Mouse (Mus musculus) forebrain, embryonic 11.5 days (tissue): Measurements from ENCODE around the gene Swap70. TPM values are rescaled to one million over a fixed set of nuclear protein-coding genes. Genes with fewer than 3 reads are reported as not detected.

Experiments used
- ATAC-seq: fragments of 200-750 bp; cut with Nextera tagmentation; replicated peaks from 2 replicates; pipeline ENCODE4 v1.8.0; 2017; ENCODE audit warnings: moderate TSS enrichment; ENCODE audit not compliant: low FRiP score
- DNase-seq: peaks from one replicate; pipeline ENCODE4 v3.0.0-alpha.2; 2017; ENCODE audit warnings: low spot score
- H3K27ac ChIP-seq: fragments of 300-500 bp; sonication (generic); 2 replicates; pipeline ENCODE4 v1.5.1; 2014; ENCODE audit warnings: low read depth, low read length
- H3K27me3 ChIP-seq: fragments of 300-500 bp; sonication (generic); 2 replicates; pipeline ENCODE4 v1.6.1; 2014; ENCODE audit warnings: mild to moderate bottlenecking, low read length, mixed read lengths; ENCODE audit not compliant: control insufficient read depth, insufficient read depth
- H3K36me3 ChIP-seq: fragments of 300-500 bp; sonication (generic); 2 replicates; pipeline ENCODE4 v1.6.1; 2014; ENCODE audit warnings: mild to moderate bottlenecking, low read length, moderate library complexity, mixed read lengths; ENCODE audit not compliant: control insufficient read depth, insufficient read depth
- H3K4me1 ChIP-seq: fragments of 300-500 bp; sonication (generic); replicated peaks from 2 replicates; pipeline ENCODE4 v1.6.1; 2014; ENCODE audit warnings: low read length, mixed read lengths; ENCODE audit not compliant: control insufficient read depth, insufficient read depth
- H3K4me2 ChIP-seq: fragments of 300-500 bp; sonication (generic); 2 replicates; pipeline ENCODE4 v1.6.1; 2014; ENCODE audit warnings: low read depth, mild to moderate bottlenecking, low read length, moderate library complexity, mixed read lengths; ENCODE audit not compliant: severe bottlenecking
- H3K4me3 ChIP-seq: fragments of 300-500 bp; sonication (generic); 2 replicates; pipeline ENCODE4 v1.5.1; 2014; ENCODE audit warnings: low read depth, low read length
- H3K9ac ChIP-seq: fragments of 300-500 bp; sonication (generic); 2 replicates; pipeline ENCODE4 v1.6.1; 2014; ENCODE audit warnings: low read length
- H3K9me3 ChIP-seq: fragments of 300-500 bp; sonication (generic); 2 replicates; pipeline ENCODE4 v1.6.1; 2016; ENCODE audit warnings: low read length, mixed read lengths; ENCODE audit not compliant: control insufficient read depth
- WGBS: fragments of 180-500 bp; shearing (Covaris S2); extraction: QIAGEN DNeasy Blood & Tissue Kit; methylation state at CpG from one replicate; pipeline ENCODE4 v1.1.7; 2014; 5-methylcytosine and 5-hydroxymethylcytosine counted together
- polyA plus RNA-seq: library from polyadenylated mRNA; unstranded; fragments of >200 nt; fragmentation: Nextera tagmentation; extraction: Ambion mirVana; gene quantifications from 2 replicates; pipeline ENCODE4 v1.2.1, GENCODE M21; 2014

The Swap70 gene
- polyA plus RNA-seq, 1 experiment from 2014 or later = 26.5 TPM

GRCm38 (mm10) chr7:110259966-110260711, 38.6 kb downstream of the Swap70 start:
- Histone ChIP-seq H3K4me2 (no peak overlapping the region), H3K4me1 (no peaks in the 10 kb centered on the region), H3K9ac (no peak overlapping the region), H3K27ac (no peak overlapping the region), H3K36me3 (no peaks in the 10 kb centered on the region; the same call in 1 of the 2 replicates), H3K9me3 (no peaks in the 10 kb centered on the region), H3K27me3 (no peaks in the 10 kb centered on the region), H3K4me3 (no peak overlapping the region)
- DNase-seq (no peak), ATAC-seq (no peak)
- 85% methylated on average over 4 of the region's 4 CpGs for WGBS

- 85% methylated on average over 4 of the region's 4 CpGs for WGBS
- H3K27ac ChIP-seq = no peak overlapping the region
- H3K36me3 ChIP-seq = no peaks in the 10 kb centered on the region
- DNase-seq = no peak
- ATAC-seq = no peak
- H3K27me3 ChIP-seq = no peaks in the 10 kb centered on the region
- H3K4me2 ChIP-seq = no peak overlapping the region
- H3K9me3 ChIP-seq = no peaks in the 10 kb centered on the region
- H3K9ac ChIP-seq = no peak overlapping the region
- no peaks in the 10 kb centered on the region for H3K4me1 ChIP-seq
- H3K4me3 ChIP-seq = no peak overlapping the region
These were observed 40.3 kb downstream of the Swap70 start for GRCm38 (mm10) chr7:110261807-110262206.

- DNase-seq = no peak
- H3K36me3 ChIP-seq = no peaks in the 10 kb centered on the region
- no peak for ATAC-seq
- no peak overlapping the region for H3K27ac ChIP-seq
- no peak overlapping the region for H3K4me2 ChIP-seq
- H3K9me3 ChIP-seq = no peaks in the 10 kb centered on the region
- H3K27me3 ChIP-seq = no peaks in the 10 kb centered on the region
- no peak overlapping the region for H3K9ac ChIP-seq
- no peak overlapping the region for H3K4me3 ChIP-seq
- WGBS = 78% methylated on average over 1 of the region's 1 CpGs
- H3K4me1 ChIP-seq = no peaks in the 10 kb centered on the region
These were observed 41.1 kb downstream of the Swap70 start for GRCm38 (mm10) chr7:110262661-110263060.

- WGBS = 85% methylated on average over 1 of the region's 1 CpGs
- H3K27ac ChIP-seq = no peak overlapping the region
- no peak for DNase-seq
- H3K27me3 ChIP-seq = no peaks in the 10 kb centered on the region
- H3K9me3 ChIP-seq = no peaks in the 10 kb centered on the region
- no peak for ATAC-seq
- no peak overlapping the region for H3K4me3 ChIP-seq
- no peaks in the 10 kb centered on the region for H3K36me3 ChIP-seq
- no peak overlapping the region for H3K9ac ChIP-seq
- H3K4me1 ChIP-seq = no peaks in the 10 kb centered on the region
- no peak overlapping the region for H3K4me2 ChIP-seq
These were observed 42.0 kb downstream of the Swap70 start for GRCm38 (mm10) chr7:110263474-110263873.

- no peak overlapping the region for H3K27ac ChIP-seq
- no peaks in the 10 kb centered on the region for H3K27me3 ChIP-seq
- no peaks in the 10 kb centered on the region; the same call in 1 of the 2 replicates for H3K36me3 ChIP-seq
- 31% methylated on average over 7 of the region's 7 CpGs for WGBS
- H3K9ac ChIP-seq = no peak overlapping the region
- no peak overlapping the region for H3K4me2 ChIP-seq
- ATAC-seq = no peak
- peak; percentile 90 for DNase-seq
- no peaks in the 10 kb centered on the region for H3K4me1 ChIP-seq
- no peak overlapping the region for H3K4me3 ChIP-seq
- no peaks in the 10 kb centered on the region for H3K9me3 ChIP-seq
These were observed 44.3 kb downstream of the Swap70 start for GRCm38 (mm10) chr7:110265796-110266195.

- H3K27ac ChIP-seq = no peak overlapping the region
- no peak overlapping the region for H3K4me3 ChIP-seq
- H3K27me3 ChIP-seq = no peaks in the 10 kb centered on the region
- no peaks in the 10 kb centered on the region for H3K4me1 ChIP-seq
- ATAC-seq (no peak), DNase-seq (no peak)
- no peaks in the 10 kb centered on the region; the same call in 1 of the 2 replicates for H3K36me3 ChIP-seq
- no peak overlapping the region for H3K9ac ChIP-seq
- H3K9me3 ChIP-seq = no peaks in the 10 kb centered on the region
- H3K4me2 ChIP-seq = no peak overlapping the region
These were observed 45.5 kb downstream of the Swap70 start for GRCm38 (mm10) chr7:110267014-110267413.

GRCm38 (mm10) chr7:110267994-110268393, 46.5 kb downstream of the Swap70 start:
- Histone ChIP-seq H3K36me3 (no peaks in the 10 kb centered on the region; the same call in 1 of the 2 replicates), H3K27ac (no peak overlapping the region), H3K4me3 (no peak overlapping the region), H3K4me2 (no peak overlapping the region), H3K9ac (no peak overlapping the region), H3K4me1 (no peaks in the 10 kb centered on the region), H3K27me3 (no peaks in the 10 kb centered on the region), H3K9me3 (no peaks in the 10 kb centered on the region)
- ATAC-seq (no peak), DNase-seq (no peak)
- WGBS = 92% methylated on average over 9 of the region's 9 CpGs

GRCm38 (mm10) chr7:110268511-110268910, 47.0 kb downstream of the Swap70 start:
- H3K36me3 ChIP-seq = no peaks in the 10 kb centered on the region; the same call in 1 of the 2 replicates
- no peak overlapping the region for H3K9ac ChIP-seq
- WGBS = 77% methylated on average over 4 of the region's 4 CpGs
- DNase-seq = no peak
- no peak overlapping the region for H3K4me2 ChIP-seq
- no peaks in the 10 kb centered on the region for H3K4me1 ChIP-seq
- H3K27ac ChIP-seq = no peak overlapping the region
- H3K4me3 ChIP-seq = no peak overlapping the region
- no peak for ATAC-seq
- no peaks in the 10 kb centered on the region for H3K27me3 ChIP-seq
- H3K9me3 ChIP-seq = no peaks in the 10 kb centered on the region

- H3K36me3 ChIP-seq = no peaks in the 10 kb centered on the region; the same call in 1 of the 2 replicates
These were observed 48.3 kb downstream of the Swap70 start for GRCm38 (mm10) chr7:110269777-110270176.

More at GRCm38 (mm10) chr7:110269777-110270176, 48.3 kb downstream of the Swap70 start:
- H3K4me3 ChIP-seq = no peak overlapping the region
- H3K4me2 ChIP-seq = no peak overlapping the region
- no peaks in the 10 kb centered on the region for H3K27me3 ChIP-seq
- DNase-seq (no peak), ATAC-seq (no peak)
- H3K9ac ChIP-seq = no peak overlapping the region
- H3K9me3 ChIP-seq = no peaks in the 10 kb centered on the region
- no peaks in the 10 kb centered on the region for H3K4me1 ChIP-seq
- 88% methylated on average over 14 of the region's 14 CpGs for WGBS
- no peak overlapping the region for H3K27ac ChIP-seq
